Mouse (Mus musculus) adipocyte (in vitro differentiated cells): ENCODE measurements around the gene Unc119b.
"Not testable (repeated sequence)": the region's sequence is repeated elsewhere in the genome, so short reads cannot be mapped to it uniquely, and the experiment has no call there.

Experiments used
- DNase-seq: peaks from one replicate; pipeline ENCODE4 v3.0.0-alpha.2; 2016; ENCODE audit warnings: low spot score

The Unc119b gene

DNA sequence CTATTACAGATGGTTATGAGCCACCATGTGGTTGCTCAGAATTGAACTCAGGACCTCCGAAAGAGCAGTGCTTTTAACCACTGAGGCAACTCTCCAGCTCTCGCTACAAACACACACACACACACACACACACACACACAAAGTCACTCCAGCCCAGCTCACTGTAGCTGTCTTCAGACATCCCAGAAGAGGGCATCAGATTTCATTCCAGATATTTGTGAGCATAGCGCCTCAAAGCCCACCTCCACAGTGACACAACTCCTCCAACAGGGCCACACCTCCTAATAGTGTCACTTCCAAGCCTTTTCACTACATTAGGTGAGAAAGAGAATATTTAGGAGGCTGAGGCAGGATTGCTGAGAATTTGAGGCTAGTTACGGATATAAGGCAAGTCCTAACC is 4.3 kb upstream of the Unc119b start:
- DNase-seq: no peak

DNA sequence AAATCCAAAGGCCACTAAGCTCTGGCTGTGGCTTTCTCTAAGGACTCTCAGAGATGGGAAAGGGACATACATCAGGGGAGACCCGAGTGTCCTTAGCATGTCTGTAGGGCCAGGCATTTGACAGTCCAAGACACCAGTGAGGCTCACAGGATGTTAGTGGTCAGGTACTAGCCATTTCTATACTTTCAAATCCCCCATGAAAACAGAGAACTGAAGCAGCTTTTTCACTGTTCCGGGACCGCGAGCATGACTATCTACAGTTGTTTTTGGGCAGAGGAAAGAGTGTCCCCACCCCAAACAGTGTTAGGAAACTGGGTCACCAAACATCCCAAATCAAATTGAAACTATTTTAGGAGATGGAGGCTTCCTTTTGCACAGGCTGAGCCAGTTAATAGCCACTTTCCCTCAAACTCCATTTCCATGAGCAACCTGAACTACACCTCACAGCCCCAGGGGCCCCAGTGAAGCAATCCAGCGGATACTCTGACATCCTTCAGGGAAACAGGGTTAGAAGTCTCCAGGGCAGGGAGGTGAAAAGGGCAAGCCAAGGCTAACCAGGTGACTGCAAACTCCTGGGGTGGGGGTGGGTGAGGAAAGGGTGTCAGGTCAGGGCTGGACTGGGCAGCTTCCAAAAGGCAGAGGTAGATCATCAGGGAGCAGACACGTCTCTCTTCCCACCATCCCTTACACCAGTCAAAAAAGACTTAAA is 1.3 kb downstream of the Unc119b start:
- DNase-seq: no peak

- no peak for DNase-seq
Observed at GRCm38 (mm10) chr5:115132465-115132864, 2.3 kb downstream of the Unc119b start.

DNA sequence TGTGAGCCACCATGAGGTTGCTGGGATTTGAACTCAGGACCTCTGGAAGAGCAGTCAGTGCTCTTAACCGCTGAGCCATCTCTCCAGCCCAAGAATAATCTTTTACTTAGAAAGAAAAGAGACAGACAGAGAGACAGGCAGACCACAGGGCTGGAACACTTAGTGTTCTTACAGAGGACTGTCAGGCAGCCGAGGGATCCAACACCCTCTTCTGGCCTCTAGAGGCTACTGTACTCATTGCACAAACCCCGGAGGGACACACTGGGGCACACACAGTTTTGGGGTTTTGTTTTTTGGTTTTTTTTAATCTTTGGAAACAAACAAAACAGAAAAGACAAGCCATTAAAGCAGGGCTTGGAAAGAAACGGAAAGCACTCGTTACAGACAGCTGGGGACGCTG is 5.4 kb downstream of the Unc119b start:
- no peak for DNase-seq

DNA sequence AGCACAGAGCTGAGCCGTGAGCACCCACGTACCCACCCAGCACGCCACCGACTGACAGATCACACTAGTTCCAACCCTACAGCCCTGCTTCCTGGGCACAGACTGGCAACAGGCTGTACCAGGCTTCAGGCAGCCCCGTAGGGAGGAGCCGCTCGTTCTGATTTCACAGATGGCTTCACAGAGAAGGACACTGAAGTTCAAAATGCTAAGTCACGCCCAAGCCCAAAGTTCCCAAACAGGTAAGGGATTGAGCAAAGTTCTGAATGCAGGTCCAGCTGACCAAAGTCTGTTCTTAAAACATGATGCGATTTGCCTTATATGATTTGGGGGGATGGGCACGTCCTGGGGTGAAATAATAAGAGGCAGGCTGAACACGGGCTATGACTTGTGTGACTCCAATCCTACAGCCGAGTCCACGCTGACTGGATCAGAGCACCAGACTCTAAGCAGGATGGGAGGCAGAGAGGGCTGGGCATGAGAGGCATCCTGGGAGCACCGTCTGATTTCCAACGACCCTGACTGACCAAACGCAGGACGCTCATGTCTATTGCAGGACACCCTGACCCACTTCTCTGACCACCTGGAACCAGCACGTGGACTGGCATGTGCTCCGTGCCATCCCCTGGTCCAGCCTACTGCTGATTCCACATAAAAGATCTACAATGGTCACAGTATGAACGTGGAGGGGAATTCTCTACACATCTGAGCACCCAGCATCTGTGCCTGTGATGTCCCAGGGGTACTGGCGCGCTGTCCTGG is 7.2 kb downstream of the Unc119b start:
- no peak for DNase-seq

GRCm38 (mm10) chr5:115126578-115127312 is 8.0 kb downstream of the Unc119b start:
- DNase-seq: no peak

- peak; percentile 71 for DNase-seq
Observed at GRCm38 (mm10) chr5:115125211-115125871, 9.4 kb downstream of the Unc119b start.

DNA sequence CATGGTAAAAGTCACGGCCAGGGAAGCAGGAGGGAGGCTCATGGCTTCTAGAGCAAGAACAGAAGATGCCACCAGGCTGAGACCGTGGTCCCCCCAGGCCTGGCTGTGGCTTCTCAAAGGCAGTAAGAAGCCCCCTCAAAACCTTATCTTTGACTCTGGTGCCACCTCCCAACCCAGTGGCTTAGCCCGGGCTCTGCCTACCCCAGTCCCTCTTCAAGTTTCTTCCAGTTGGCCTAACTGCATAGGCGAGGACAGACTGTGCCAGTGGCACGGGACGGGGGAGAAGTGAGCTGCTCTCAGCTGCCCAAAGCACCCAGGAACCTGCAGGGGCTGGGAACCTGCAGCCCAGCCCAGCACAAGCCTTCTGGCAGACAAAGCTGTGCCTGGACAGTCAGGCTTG is 10.1 kb downstream of the Unc119b start:
- DNase-seq: no peak

- no peak for DNase-seq
Observed at GRCm38 (mm10) chr5:115120978-115121377, 13.8 kb downstream of the Unc119b start.

DNA sequence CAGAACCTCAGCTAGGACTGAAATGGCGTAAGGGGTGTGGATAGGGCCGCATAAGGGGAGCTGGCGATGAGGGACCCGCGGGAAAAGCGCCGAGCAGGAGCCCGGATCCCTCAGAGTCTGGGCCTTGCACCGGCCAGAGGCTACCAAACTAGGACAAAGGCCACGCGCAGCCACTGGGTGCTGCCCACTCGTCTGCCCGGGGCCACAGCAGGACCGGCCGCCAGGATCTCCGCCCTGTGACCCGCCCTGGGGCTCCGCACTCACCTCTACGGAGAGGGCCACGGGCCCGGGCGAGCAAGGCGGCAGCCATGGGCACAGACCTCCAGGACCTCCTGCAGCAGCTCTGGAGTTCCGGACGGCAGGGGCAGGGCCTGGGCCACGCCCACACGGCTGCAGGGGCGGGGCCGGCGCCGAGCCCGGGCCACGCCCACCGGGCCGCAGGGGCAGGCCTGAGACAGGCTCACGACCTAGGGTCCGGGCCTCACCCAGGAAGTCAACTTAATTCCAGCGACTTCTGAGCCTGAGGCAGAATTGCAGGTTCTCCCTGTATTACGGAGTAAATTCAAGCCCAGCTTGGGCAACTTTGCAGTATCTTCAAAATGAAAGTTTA is 15.7 kb downstream of the Unc119b start, which contains the start of gene Acads:
Gene Acads (minus strand): TSS at position 386 of the 610 bp plus-strand sequence.
- peak; percentile 87 for DNase-seq

GRCm38 (mm10) chr5:115117467-115117866 is 17.3 kb downstream of the Unc119b start:
- DNase-seq: no peak

- DNase-seq: no peak
Observed at GRCm38 (mm10) chr5:115116426-115116825, 18.3 kb downstream of the Unc119b start.

- no peak for DNase-seq
Observed at GRCm38 (mm10) chr5:115114501-115114900, 20.3 kb downstream of the Unc119b start.

- no peak for DNase-seq
Observed at GRCm38 (mm10) chr5:115113244-115113643, 21.5 kb downstream of the Unc119b start.

GRCm38 (mm10) chr5:115111156-115111555 is 23.6 kb downstream of the Unc119b start:
- no peak for DNase-seq

DNA sequence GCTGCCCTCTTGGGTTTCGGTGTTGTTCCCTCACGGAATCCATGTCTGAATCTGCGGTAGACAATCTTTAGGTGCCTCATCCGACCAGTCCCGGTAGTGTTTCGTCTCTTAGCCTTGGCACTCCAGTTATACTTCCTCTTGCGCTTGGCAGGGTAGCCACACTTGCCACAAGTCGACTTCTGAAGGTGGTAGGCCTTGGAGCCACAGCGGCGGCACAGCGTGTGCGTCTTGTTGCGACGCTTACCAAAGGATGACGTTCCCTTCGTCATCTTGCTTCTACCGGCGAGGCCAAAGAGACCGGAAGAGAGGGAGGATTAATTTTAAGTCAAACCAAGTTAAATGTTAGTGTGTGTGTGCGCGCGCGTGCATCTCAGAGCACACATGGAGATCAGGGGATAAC is 31.5 kb downstream of the Unc119b start:
- not testable (repeated sequence) for DNase-seq

- no peak for DNase-seq
Observed at GRCm38 (mm10) chr5:115102231-115102630, 32.5 kb downstream of the Unc119b start.

DNA sequence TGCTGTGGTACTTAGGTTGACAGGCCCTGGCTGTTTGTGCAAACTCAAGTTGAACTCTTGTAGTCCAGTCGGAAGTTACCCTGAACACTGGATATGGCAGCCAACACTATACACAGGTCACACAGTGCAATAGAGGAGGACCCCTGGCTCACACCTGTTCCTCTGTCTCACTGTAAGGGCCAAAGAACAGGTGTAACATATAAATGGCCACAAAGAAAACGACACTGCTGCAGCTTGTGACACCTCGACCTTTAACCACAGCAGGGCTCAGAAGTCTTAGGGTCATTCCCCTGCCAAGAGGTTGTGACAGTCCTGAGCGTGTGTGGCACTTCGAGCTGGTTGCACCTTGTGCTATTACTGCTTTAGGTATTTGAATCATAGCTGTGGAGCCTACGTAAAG is 34.3 kb downstream of the Unc119b start:
- peak; percentile 56 for DNase-seq

DNA sequence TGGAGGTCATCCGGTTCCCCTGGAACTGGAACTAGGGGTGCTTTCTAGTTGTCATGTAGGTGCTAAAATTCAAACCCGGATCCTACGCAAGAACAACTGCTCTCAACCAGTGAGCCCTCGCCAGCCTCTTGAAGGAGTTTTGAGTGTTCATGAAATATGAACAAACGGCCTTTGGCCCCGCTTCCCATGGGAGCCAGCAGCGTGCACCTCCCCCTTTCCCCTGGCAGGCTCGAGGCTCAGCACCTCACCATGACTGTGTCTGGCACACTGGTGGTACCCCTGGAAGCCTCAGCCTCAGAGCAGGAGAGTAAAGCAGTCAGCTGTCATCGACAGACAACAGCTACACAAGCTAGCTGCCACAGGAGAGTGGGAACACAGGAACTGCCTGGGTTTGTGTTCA is 34.8 kb downstream of the Unc119b start:
- DNase-seq: peak; percentile 74

- peak; percentile 35 for DNase-seq
Observed at GRCm38 (mm10) chr5:115099530-115099929, 35.2 kb downstream of the Unc119b start.

- DNase-seq: no peak
Observed at GRCm38 (mm10) chr5:115098195-115098594, 36.6 kb downstream of the Unc119b start, which contains the start of gene Gm10401. TSS of gene Gm10401 (minus strand) at chr5:115098295.

DNA sequence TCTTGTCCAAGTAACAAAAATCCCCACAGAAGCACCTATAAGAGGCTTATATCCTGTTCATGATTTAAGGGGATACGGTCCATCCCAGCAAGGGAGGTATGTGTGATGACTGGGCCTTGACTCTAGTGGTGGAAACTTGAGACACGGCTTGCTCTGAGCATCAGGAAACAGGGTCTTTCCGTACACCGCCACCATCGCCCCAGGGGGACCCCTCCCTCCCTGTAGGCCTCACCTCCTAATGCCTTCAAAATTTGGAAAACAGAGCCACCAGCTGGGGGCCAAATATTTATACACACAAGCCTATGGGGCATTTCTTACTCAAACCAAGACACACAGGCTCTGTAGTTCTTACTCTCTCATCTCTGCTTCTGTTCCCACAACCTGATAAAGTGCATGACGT is 43.0 kb downstream of the Unc119b start:
- no peak for DNase-seq
